Mouse (Mus musculus): ENCODE measurements around the gene Klf13.

GRCm38 (mm10) chr7:63863046-63863445 lies 75.7 kb downstream of the Klf13 start:
- TF ChIP-seq CTCF (IDR thresholded peaks at IDR 0.05; ENCODE audit: low read depth) (no peak), EP300 (IDR thresholded peaks at IDR 0.05; ENCODE audit: low read depth) (no peak)

Measured in liver, embryonic 14.5 days (tissue).